Mouse (Mus musculus): ENCODE measurements around the gene Exoc6b. TPM values are rescaled to one million over a fixed set of nuclear protein-coding genes. Genes with fewer than 3 reads are reported as not detected.

Exoc6b gene
- total and polyA plus RNA-seq, 2 experiments from 2014 or later, result 36.2 to 38.1 TPM

DNA sequence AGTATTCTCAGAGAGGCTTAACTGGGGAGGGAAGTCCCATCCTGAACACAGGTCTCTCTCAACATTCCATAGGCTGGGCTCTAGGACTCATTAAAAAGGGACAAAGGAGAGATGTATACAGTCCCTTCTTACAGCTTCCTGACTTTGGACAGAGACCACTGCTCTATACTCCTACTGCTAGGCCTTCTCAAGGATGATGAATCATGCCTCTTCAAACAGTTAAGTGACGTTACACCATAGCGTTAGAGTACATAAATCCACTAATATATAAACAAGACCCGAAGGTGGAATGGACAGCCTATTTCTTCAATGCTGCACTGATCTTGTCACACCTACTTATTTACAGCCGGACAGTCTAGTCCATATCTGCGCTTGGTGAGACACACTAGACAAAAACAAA lies 369.7 kb downstream of the Exoc6b start:
- TF ChIP-seq CTCF (IDR thresholded peaks at IDR 0.05; ENCODE audit: low read depth), result no peak
- H3K27ac ChIP-seq, result no peak overlapping the region
- DNase-seq (ENCODE audit: low spot score) (no peak), ATAC-seq (no peak)
- H3K27me3 ChIP-seq (ENCODE audit: insufficient read depth, low read length), result no peaks in the 10 kb centered on the region
- H3K4me3 ChIP-seq (ENCODE audit: low read length), result no peak overlapping the region
- peaks cover 7% of the 10 kb centered on the region; the same call in 1 of the 2 replicates for H3K4me1 ChIP-seq (ENCODE audit: insufficient read depth, low read length)
- H3K9ac ChIP-seq (replicated peaks; ENCODE audit: low read length), result no peak overlapping the region
- H3K36me3 ChIP-seq (ENCODE audit: insufficient read depth, low read length), result no peaks in the 10 kb centered on the region
- no peaks in the 10 kb centered on the region for H3K9me3 ChIP-seq (ENCODE audit: low read length)
- H3K4me2 ChIP-seq (ENCODE audit: low read depth, low read length), result no peak overlapping the region
- 87% methylated on average over 5 of the region's 5 CpGs for WGBS

- Histone ChIP-seq H3K27me3 (ENCODE audit: insufficient read depth, low read length) (no peaks in the 10 kb centered on the region), H3K27ac (no peak overlapping the region), H3K9ac (replicated peaks; ENCODE audit: low read length) (no peak overlapping the region), H3K4me1 (ENCODE audit: insufficient read depth, low read length) (peaks cover 7% of the 10 kb centered on the region; the same call in 1 of the 2 replicates), H3K4me2 (ENCODE audit: low read depth, low read length) (no peak overlapping the region), H3K4me3 (ENCODE audit: low read length) (no peak overlapping the region), H3K9me3 (ENCODE audit: low read length) (no peaks in the 10 kb centered on the region), H3K36me3 (ENCODE audit: insufficient read depth, low read length) (no peaks in the 10 kb centered on the region)
- TF ChIP-seq CTCF (IDR thresholded peaks at IDR 0.05; ENCODE audit: low read depth), result no peak
- no peak for DNase-seq (ENCODE audit: low spot score)
- no peak for ATAC-seq
- 41% methylated on average over 1 of the region's 1 CpGs for WGBS
Measured at GRCm38 (mm10) chr6:84698288-84698673, 371.0 kb downstream of the Exoc6b start.

- ATAC-seq, result no peak
- no peaks in the 10 kb centered on the region for H3K27me3 ChIP-seq (ENCODE audit: insufficient read depth, low read length)
- no peak overlapping the region for H3K27ac ChIP-seq
- no peak overlapping the region for H3K9ac ChIP-seq (replicated peaks; ENCODE audit: low read length)
- peaks cover 7% of the 10 kb centered on the region; the same call in 1 of the 2 replicates for H3K4me1 ChIP-seq (ENCODE audit: insufficient read depth, low read length)
- H3K4me3 ChIP-seq (ENCODE audit: low read length), result no peak overlapping the region
- no peak for DNase-seq (ENCODE audit: low spot score)
- H3K4me2 ChIP-seq (ENCODE audit: low read depth, low read length), result no peak overlapping the region
- H3K9me3 ChIP-seq (ENCODE audit: low read length), result no peaks in the 10 kb centered on the region
- no peak for TF ChIP-seq CTCF (IDR thresholded peaks at IDR 0.05; ENCODE audit: low read depth)
- H3K36me3 ChIP-seq (ENCODE audit: insufficient read depth, low read length), result no peaks in the 10 kb centered on the region
- WGBS, result 40% methylated on average over 9 of the region's 9 CpGs
Measured at GRCm38 (mm10) chr6:84697474-84698287, 371.6 kb downstream of the Exoc6b start.

GRCm38 (mm10) chr6:84693844-84694243 lies 375.5 kb downstream of the Exoc6b start:
- no peak overlapping the region for H3K4me2 ChIP-seq (ENCODE audit: low read depth, low read length)
- WGBS, result 50% methylated on average over 4 of the region's 4 CpGs
- no peak for TF ChIP-seq CTCF (IDR thresholded peaks at IDR 0.05; ENCODE audit: low read depth)

DNA sequence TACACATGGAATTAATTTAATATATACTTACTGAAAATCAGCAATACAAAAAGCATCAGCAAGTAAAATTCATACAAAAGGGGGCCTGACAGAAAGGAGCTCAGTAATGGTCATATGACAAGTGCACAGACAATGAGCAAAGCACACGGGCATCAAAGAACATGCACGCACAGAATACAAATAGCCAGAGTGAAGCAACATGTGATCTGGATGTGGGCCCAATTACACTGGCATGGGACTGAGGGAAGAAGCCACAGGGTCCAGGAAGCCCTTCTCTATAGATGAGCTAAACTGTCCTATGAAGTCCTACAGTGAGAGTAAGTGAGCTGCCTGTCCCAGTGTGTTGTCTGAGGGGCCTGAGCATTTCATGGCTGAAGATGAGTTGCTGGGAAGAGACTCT lies 376.1 kb downstream of the Exoc6b start:
- no peak overlapping the region for H3K4me3 ChIP-seq (ENCODE audit: low read length)
- H3K4me1 ChIP-seq (ENCODE audit: insufficient read depth, low read length), result peaks cover 7% of the 10 kb centered on the region; the same call in 1 of the 2 replicates
- WGBS, result 32% methylated on average over 2 of the region's 2 CpGs
- DNase-seq (ENCODE audit: low spot score) (peak; percentile 57), ATAC-seq (peak; percentile 89)
- no peak overlapping the region for H3K9ac ChIP-seq (replicated peaks; ENCODE audit: low read length)
- no peaks in the 10 kb centered on the region for H3K36me3 ChIP-seq (ENCODE audit: insufficient read depth, low read length)
- no peak overlapping the region for H3K4me2 ChIP-seq (ENCODE audit: low read depth, low read length)
- H3K27ac ChIP-seq, result peak overlapping the region; percentile 51; the same call in 1 of the 2 replicates
- H3K27me3 ChIP-seq (ENCODE audit: insufficient read depth, low read length), result no peaks in the 10 kb centered on the region
- H3K9me3 ChIP-seq (ENCODE audit: low read length), result no peaks in the 10 kb centered on the region
- TF ChIP-seq CTCF (IDR thresholded peaks at IDR 0.05; ENCODE audit: low read depth), result no peak

More at GRCm38 (mm10) chr6:84693844-84694243, 375.5 kb downstream of the Exoc6b start:
- no peaks in the 10 kb centered on the region for H3K36me3 ChIP-seq (ENCODE audit: insufficient read depth, low read length)
- DNase-seq (ENCODE audit: low spot score) (no peak), ATAC-seq (no peak)
- H3K9ac ChIP-seq (replicated peaks; ENCODE audit: low read length), result no peak overlapping the region
- H3K9me3 ChIP-seq (ENCODE audit: low read length), result no peaks in the 10 kb centered on the region
- peaks cover 7% of the 10 kb centered on the region; the same call in 1 of the 2 replicates for H3K4me1 ChIP-seq (ENCODE audit: insufficient read depth, low read length)
- H3K27me3 ChIP-seq (ENCODE audit: insufficient read depth, low read length), result no peaks in the 10 kb centered on the region
- H3K4me3 ChIP-seq (ENCODE audit: low read length), result no peak overlapping the region
- peak overlapping the region; percentile 51; the same call in 1 of the 2 replicates for H3K27ac ChIP-seq

DNA sequence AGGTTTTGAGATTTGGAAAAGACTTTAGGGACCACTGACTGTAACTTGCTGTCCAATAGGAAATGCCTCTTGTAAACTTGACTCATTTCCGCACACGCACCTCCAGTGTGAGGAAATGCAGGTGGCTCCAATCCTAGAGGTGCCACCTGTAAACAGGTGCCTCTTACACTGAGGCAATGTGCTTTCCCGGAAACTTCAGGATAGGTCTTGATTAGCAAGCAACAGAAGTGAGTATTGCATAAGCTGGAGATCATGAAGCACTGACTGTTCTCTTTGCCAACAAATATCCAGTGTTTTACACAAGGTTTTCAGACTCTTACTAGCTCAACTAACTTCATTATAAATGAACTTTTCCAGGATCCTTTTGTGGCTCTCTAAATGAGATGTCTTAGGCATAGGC lies 377.4 kb downstream of the Exoc6b start:
- no peak for TF ChIP-seq CTCF (IDR thresholded peaks at IDR 0.05; ENCODE audit: low read depth)
- no peak overlapping the region for H3K9ac ChIP-seq (replicated peaks; ENCODE audit: low read length)
- no peaks in the 10 kb centered on the region for H3K27me3 ChIP-seq (ENCODE audit: insufficient read depth, low read length)
- WGBS, result 93% methylated on average over 3 of the region's 3 CpGs
- H3K4me2 ChIP-seq (ENCODE audit: low read depth, low read length), result no peak overlapping the region
- H3K36me3 ChIP-seq (ENCODE audit: insufficient read depth, low read length), result no peaks in the 10 kb centered on the region
- H3K27ac ChIP-seq, result no peak overlapping the region
- no peak overlapping the region for H3K4me3 ChIP-seq (ENCODE audit: low read length)
- ATAC-seq (no peak), DNase-seq (ENCODE audit: low spot score) (no peak)
- no peaks in the 10 kb centered on the region for H3K4me1 ChIP-seq (ENCODE audit: insufficient read depth, low read length)
- H3K9me3 ChIP-seq (ENCODE audit: low read length), result no peaks in the 10 kb centered on the region

DNA sequence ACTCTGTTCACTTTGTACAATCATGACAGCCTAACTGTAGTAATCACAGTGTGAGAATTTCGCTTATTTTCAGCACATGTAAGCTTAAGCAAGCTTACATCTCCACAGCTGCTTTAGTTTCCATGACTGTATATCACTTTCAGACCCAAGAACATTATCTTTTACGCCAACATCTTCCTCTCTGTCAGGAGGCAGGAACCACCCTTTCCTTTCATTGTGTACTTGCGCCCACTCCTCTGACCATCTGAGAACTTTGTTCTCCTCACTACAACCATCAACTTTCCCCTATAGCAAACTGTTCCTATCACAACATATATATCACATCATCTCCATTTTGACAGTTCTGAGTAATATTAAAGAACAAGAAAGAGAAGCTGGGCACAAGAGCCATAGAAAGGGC lies 391.5 kb downstream of the Exoc6b start:
- Histone ChIP-seq H3K4me1 (ENCODE audit: insufficient read depth, low read length) (no peaks in the 10 kb centered on the region), H3K4me3 (ENCODE audit: low read length) (no peak overlapping the region), H3K9me3 (ENCODE audit: low read length) (no peaks in the 10 kb centered on the region), H3K4me2 (ENCODE audit: low read depth, low read length) (no peak overlapping the region), H3K27me3 (ENCODE audit: insufficient read depth, low read length) (no peaks in the 10 kb centered on the region), H3K27ac (no peak overlapping the region), H3K9ac (replicated peaks; ENCODE audit: low read length) (no peak overlapping the region), H3K36me3 (ENCODE audit: insufficient read depth, low read length) (no peaks in the 10 kb centered on the region)
- no peak for TF ChIP-seq CTCF (IDR thresholded peaks at IDR 0.05; ENCODE audit: low read depth)
- ATAC-seq (no peak), DNase-seq (ENCODE audit: low spot score) (no peak)
- 84% methylated on average over 3 of the region's 3 CpGs for WGBS

Data from hindbrain, postnatal 0 days (tissue).